Mouse (Mus musculus) neural tube, embryonic 15.5 days (tissue): Measurements from ENCODE around the gene Nploc4. TPM values are rescaled to one million over a fixed set of nuclear protein-coding genes. Genes with fewer than 3 reads are reported as not detected.
A peak's percentile ranks its signal among the peaks of the same experiment; 100 is the strongest.

Source experiments
- ATAC-seq: fragments of 200-750 bp; cut with Nextera tagmentation; 2 replicates; pipeline ENCODE4 v1.8.0; 2017; ENCODE audit warnings: mild to moderate bottlenecking, moderate TSS enrichment, moderate library complexity; ENCODE audit not compliant: low FRiP score
- H3K27ac ChIP-seq: fragments of 300-500 bp; sonication (generic); replicated peaks from 2 replicates; pipeline ENCODE4 v1.5.1; 2015; ENCODE audit warnings: mild to moderate bottlenecking, inconsistent platforms
- H3K27me3 ChIP-seq: fragments of 300-500 bp; sonication (generic); replicated peaks from 2 replicates; pipeline ENCODE4 v1.6.1; 2015; ENCODE audit warnings: inconsistent platforms
- H3K36me3 ChIP-seq: fragments of 300-500 bp; sonication (generic); 2 replicates; pipeline ENCODE4 v1.6.1; 2015; ENCODE audit warnings: inconsistent platforms
- H3K4me1 ChIP-seq: fragments of 300-500 bp; sonication (generic); 2 replicates; pipeline ENCODE4 v1.6.1; 2015; ENCODE audit warnings: inconsistent platforms
- H3K4me2 ChIP-seq: fragments of 300-500 bp; sonication (generic); 2 replicates; pipeline ENCODE4 v1.6.1; 2015; ENCODE audit warnings: inconsistent platforms, mild to moderate bottlenecking, moderate library complexity
- H3K4me3 ChIP-seq: fragments of 300-500 bp; sonication (generic); replicated peaks from 2 replicates; pipeline ENCODE4 v1.5.1; 2015; ENCODE audit warnings: mild to moderate bottlenecking, inconsistent platforms
- H3K9ac ChIP-seq: fragments of 300-500 bp; sonication (generic); replicated peaks from 2 replicates; pipeline ENCODE4 v1.6.1; 2015; ENCODE audit warnings: mild to moderate bottlenecking, inconsistent platforms
- H3K9me3 ChIP-seq: fragments of 300-500 bp; sonication (generic); replicated peaks from 2 replicates; pipeline ENCODE4 v1.6.1; 2016; ENCODE audit warnings: inconsistent platforms
- WGBS: fragments of 180-500 bp; shearing (Covaris S2); methylation state at CpG from one replicate; pipeline ENCODE4 v1.1.7; 2015; ENCODE audit warnings: mixed read lengths; 5-methylcytosine and 5-hydroxymethylcytosine counted together
- polyA plus RNA-seq: library from polyadenylated mRNA; unstranded; fragments of >200 nt; fragmentation: Nextera tagmentation; extraction: Ambion mirVana; gene quantifications from 2 replicates; pipeline ENCODE4 v1.2.1, GENCODE M21; 2015

The Nploc4 gene
- polyA plus RNA-seq, 1 experiment from 2014 or later = 30.2 TPM

- Histone ChIP-seq H3K27me3 (no peaks in the 10 kb centered on the region), H3K4me3 (no peak overlapping the region), H3K9ac (no peak overlapping the region), H3K4me1 (no peaks in the 10 kb centered on the region), H3K4me2 (no peak overlapping the region), H3K9me3 (no peaks in the 10 kb centered on the region), H3K36me3 (peaks cover 73% of the 10 kb centered on the region), H3K27ac (no peak overlapping the region)
- no peak for ATAC-seq
- 95% methylated on average over 2 of the region's 2 CpGs for WGBS
Measured at GRCm38 (mm10) chr11:120399319-120399718, 38.2 kb downstream of the Nploc4 start.

GRCm38 (mm10) chr11:120397602-120398001, 39.9 kb downstream of the Nploc4 start:
- peaks cover under 1% of the 10 kb centered on the region for H3K4me1 ChIP-seq
- H3K9me3 ChIP-seq = no peaks in the 10 kb centered on the region
- no peak for ATAC-seq
- H3K4me3 ChIP-seq = no peak overlapping the region
- WGBS = 83% methylated on average over 2 of the region's 2 CpGs
- H3K4me2 ChIP-seq = no peak overlapping the region
- H3K27ac ChIP-seq = no peak overlapping the region
- no peak overlapping the region for H3K9ac ChIP-seq
- H3K27me3 ChIP-seq = no peaks in the 10 kb centered on the region
- peaks cover 70% of the 10 kb centered on the region for H3K36me3 ChIP-seq

GRCm38 (mm10) chr11:120395661-120396060, 41.8 kb downstream of the Nploc4 start:
- Histone ChIP-seq H3K9me3 (no peaks in the 10 kb centered on the region), H3K27ac (no peak overlapping the region), H3K4me2 (no peak overlapping the region), H3K4me1 (peaks cover 7% of the 10 kb centered on the region), H3K27me3 (no peaks in the 10 kb centered on the region), H3K9ac (no peak overlapping the region), H3K4me3 (no peak overlapping the region), H3K36me3 (peaks cover 60% of the 10 kb centered on the region)
- no peak for ATAC-seq
- 81% methylated on average over 4 of the region's 4 CpGs for whole genome bisulfite sequencing

GRCm38 (mm10) chr11:120388580-120388979, 48.9 kb downstream of the Nploc4 start:
- WGBS = 84% methylated on average over 9 of the region's 9 CpGs
- Histone ChIP-seq H3K27ac (no peak overlapping the region), H3K4me3 (no peak overlapping the region), H3K4me1 (peaks cover 7% of the 10 kb centered on the region), H3K9ac (no peak overlapping the region), H3K36me3 (peaks cover 58% of the 10 kb centered on the region), H3K4me2 (no peak overlapping the region), H3K27me3 (no peaks in the 10 kb centered on the region), H3K9me3 (no peaks in the 10 kb centered on the region)
- ATAC-seq = no peak

GRCm38 (mm10) chr11:120387157-120387556, 50.4 kb downstream of the Nploc4 start:
- Histone ChIP-seq H3K27ac (no peak overlapping the region), H3K4me2 (no peak overlapping the region), H3K4me1 (peaks cover 1% of the 10 kb centered on the region), H3K27me3 (no peaks in the 10 kb centered on the region), H3K9ac (no peak overlapping the region), H3K9me3 (no peaks in the 10 kb centered on the region), H3K36me3 (peaks cover 59% of the 10 kb centered on the region), H3K4me3 (no peak overlapping the region)
- 72% methylated on average over 2 of the region's 2 CpGs for WGBS
- no peak for ATAC-seq

GRCm38 (mm10) chr11:120386632-120387031, 50.9 kb downstream of the Nploc4 start:
- Histone ChIP-seq H3K9ac (no peak overlapping the region), H3K4me1 (no peaks in the 10 kb centered on the region), H3K4me2 (no peak overlapping the region), H3K4me3 (no peak overlapping the region), H3K9me3 (no peaks in the 10 kb centered on the region), H3K27ac (no peak overlapping the region), H3K27me3 (no peaks in the 10 kb centered on the region), H3K36me3 (peaks cover 65% of the 10 kb centered on the region)
- ATAC-seq = no peak
- WGBS = 94% methylated on average over 6 of the region's 6 CpGs

- Histone ChIP-seq H3K36me3 (peaks cover 72% of the 10 kb centered on the region), H3K4me1 (peaks cover 15% of the 10 kb centered on the region), H3K9ac (no peak overlapping the region), H3K27me3 (no peaks in the 10 kb centered on the region), H3K9me3 (no peaks in the 10 kb centered on the region), H3K4me2 (no peak overlapping the region), H3K27ac (no peak overlapping the region), H3K4me3 (no peak overlapping the region)
- WGBS = 96% methylated on average over 9 of the region's 9 CpGs
- ATAC-seq = no peak
Measured at GRCm38 (mm10) chr11:120382509-120382908, 55.0 kb downstream of the Nploc4 start.

GRCm38 (mm10) chr11:120381157-120381556, 56.4 kb downstream of the Nploc4 start:
- Histone ChIP-seq H3K27me3 (no peaks in the 10 kb centered on the region), H3K4me2 (no peak overlapping the region), H3K27ac (no peak overlapping the region), H3K9me3 (no peaks in the 10 kb centered on the region), H3K4me3 (no peak overlapping the region), H3K4me1 (peaks cover 29% of the 10 kb centered on the region), H3K9ac (no peak overlapping the region), H3K36me3 (peaks cover 70% of the 10 kb centered on the region)
- ATAC-seq = no peak
- 90% methylated on average over 4 of the region's 4 CpGs for WGBS

- 94% methylated on average over 3 of the region's 3 CpGs for WGBS
- H3K4me3 ChIP-seq = no peak overlapping the region
- no peak overlapping the region for H3K9ac ChIP-seq
- peaks cover 34% of the 10 kb centered on the region for H3K4me1 ChIP-seq
- no peak for ATAC-seq
- H3K36me3 ChIP-seq = peaks cover 69% of the 10 kb centered on the region
- H3K4me2 ChIP-seq = no peak overlapping the region
- H3K9me3 ChIP-seq = no peaks in the 10 kb centered on the region
- H3K27ac ChIP-seq = no peak overlapping the region
- no peaks in the 10 kb centered on the region for H3K27me3 ChIP-seq
Measured at GRCm38 (mm10) chr11:120380271-120380670, 57.2 kb downstream of the Nploc4 start.

GRCm38 (mm10) chr11:120378611-120379540, 58.6 kb downstream of the Nploc4 start, which contains the start of gene Faap100:
Faap100 (minus strand) TSS chr11:120378764.
- no peaks in the 10 kb centered on the region for H3K9me3 ChIP-seq
- H3K4me1 ChIP-seq = peaks cover 37% of the 10 kb centered on the region
- peak within 1 kb of the TSS; percentile 87 for H3K27ac ChIP-seq
- peak; percentile 85 for ATAC-seq
- 8% methylated on average over 54 of the region's 54 CpGs for WGBS
- peak within 1 kb of the TSS; percentile 69 for H3K9ac ChIP-seq
- no peaks in the 10 kb centered on the region for H3K27me3 ChIP-seq
- peak within 1 kb of the TSS; percentile 69 for H3K4me2 ChIP-seq
- H3K4me3 ChIP-seq = peak within 1 kb of the TSS; percentile 69
- H3K36me3 ChIP-seq = peaks cover 68% of the 10 kb centered on the region

- Histone ChIP-seq H3K27me3 (no peaks in the 10 kb centered on the region), H3K36me3 (peaks cover 69% of the 10 kb centered on the region), H3K4me2 (peak overlapping the region; percentile 69), H3K9me3 (no peaks in the 10 kb centered on the region), H3K9ac (peak overlapping the region; percentile 69), H3K27ac (peak overlapping the region; percentile 87), H3K4me1 (peaks cover 41% of the 10 kb centered on the region), H3K4me3 (peak overlapping the region; percentile 69)
- 2% methylated on average over 40 of the region's 40 CpGs for WGBS
- peak; percentile 49 for ATAC-seq
Measured at GRCm38 (mm10) chr11:120378031-120378610, 59.4 kb downstream of the Nploc4 start.

GRCm38 (mm10) chr11:120377337-120377736, 60.2 kb downstream of the Nploc4 start:
- Histone ChIP-seq H3K9me3 (no peaks in the 10 kb centered on the region), H3K27me3 (no peaks in the 10 kb centered on the region), H3K27ac (no peak overlapping the region), H3K4me3 (peak overlapping the region; percentile 69), H3K4me2 (peak overlapping the region; percentile 69), H3K36me3 (peaks cover 69% of the 10 kb centered on the region), H3K4me1 (peaks cover 41% of the 10 kb centered on the region), H3K9ac (peak overlapping the region; percentile 69)
- 64% methylated on average over 10 of the region's 10 CpGs for WGBS
- no peak for ATAC-seq
